Mouse (Mus musculus) C2C12 (cell line): ENCODE measurements at regions not wholly inside any gene's neighbourhood (a gene's known extent, or its start where the extent isn't known, plus 50 kb on each side); places are given as distances from the start of the nearest gene placed in this dataset.

Experiments
- CTCF ChIP-seq: IDR thresholded peaks from one replicate; pipeline ENCODE4 v1.5.1; 2011; ENCODE audit not compliant: control insufficient read depth, insufficient read depth, insufficient read length
- MYOG ChIP-seq: IDR thresholded peaks from one replicate; pipeline ENCODE4 v1.6.1; 2011; ENCODE audit not compliant: control insufficient read depth, insufficient read length; ENCODE audit errors: extremely low read depth

DNA sequence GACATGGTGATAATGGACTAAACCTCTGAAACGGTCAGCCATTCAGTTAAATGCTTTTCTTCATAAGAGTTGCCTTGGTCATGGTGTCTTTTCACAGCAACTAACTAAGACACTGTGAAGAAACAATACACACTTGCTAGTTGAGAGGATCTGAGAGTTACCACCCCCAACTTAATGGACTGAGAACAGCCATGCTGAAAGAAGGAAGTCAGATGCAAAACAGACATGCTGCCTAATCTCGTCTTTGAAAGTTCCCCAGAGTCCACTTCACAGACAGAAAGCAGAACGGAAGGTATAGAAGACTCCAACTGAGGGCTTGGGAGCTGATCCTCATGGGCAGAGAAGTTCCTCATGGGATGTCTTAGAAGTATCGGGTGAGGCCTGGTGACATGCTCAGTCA lies 111.8 kb upstream of the Pmepa1 start:
- no peak for TF ChIP-seq CTCF
- no peak for TF ChIP-seq MYOG
